Mouse (Mus musculus) G1E (cell line): ENCODE measurements around the gene Sdhb.

Source experiments
- CTCF ChIP-seq: IDR thresholded peaks from 2 replicates; pipeline ENCODE4 v1.5.1; 2012; ENCODE audit warnings: low read depth, low read length, inconsistent platforms, mixed read lengths
- GATA1 ChIP-seq: IDR thresholded peaks from 2 replicates; pipeline ENCODE4 v1.6.1; 2012; ENCODE audit warnings: borderline replicate concordance, low read length, inconsistent platforms, mixed read lengths
- POLR2AphosphoS5 ChIP-seq: IDR thresholded peaks from 2 replicates; pipeline ENCODE4 v1.6.1; 2012; ENCODE audit warnings: low read depth, low read length, inconsistent platforms; ENCODE audit not compliant: insufficient replicate concordance
- TAL1 ChIP-seq: conservative IDR thresholded peaks from 2 replicates; pipeline ENCODE4 v1.6.1; 2012; ENCODE audit warnings: low read depth, low read length, inconsistent platforms, mixed read lengths

GRCm38 (mm10) chr4:140977278-140977677 lies 16.3 kb downstream of the Sdhb start:
- TF ChIP-seq GATA1 (no peak), POLR2AphosphoS5 (no peak), CTCF (no peak), TAL1 (no peak)
